Comparison of ENCODE assay signal across 8 mouse cellular contexts in the genomic region with DNA sequence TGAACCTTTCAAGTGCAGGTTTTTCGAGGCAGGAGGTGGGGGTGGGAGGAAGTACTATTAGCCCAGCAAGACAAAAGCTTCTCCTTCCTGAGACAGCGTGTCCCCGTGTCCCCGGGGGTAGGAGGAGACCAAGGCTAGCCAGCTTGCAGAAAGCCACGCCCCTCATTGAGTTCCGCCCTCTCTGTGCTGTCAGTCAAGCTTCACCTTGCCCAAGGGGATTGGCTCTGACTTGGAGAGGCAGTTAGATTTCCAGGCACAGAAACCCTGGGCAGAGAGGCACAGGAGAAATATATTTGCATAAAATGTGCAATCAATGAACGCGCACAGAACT. TPM values are rescaled to one million over a fixed set of nuclear protein-coding genes. Genes with fewer than 3 reads are reported as not detected.
DNase-seq lines count a peak whose midpoint lies in the region; ATAC-seq and TF ChIP-seq lines count a peak whose summit lies in the region.

No protein-coding gene starts in this region.

- H3K9ac ChIP-seq in embryonic facial prominence, embryonic 11.5 days (replicated peaks; ENCODE audit: low read length), result peak overlapping the region; percentile 22
- H3K9ac ChIP-seq in heart, embryonic 11.5 days (ENCODE audit: low read depth, low read length), result peak overlapping the region; percentile 49
- peak overlapping the region; percentile 42 for H3K9ac ChIP-seq in kidney, embryonic 14.5 days (ENCODE audit: low read depth, low read length)
- H3K9ac ChIP-seq in liver, postnatal 0 days (replicated peaks), result no peak overlapping the region
- no peak overlapping the region for H3K9ac ChIP-seq in neural tube, embryonic 12.5 days

- H3K36me3 ChIP-seq in embryonic facial prominence, embryonic 11.5 days (replicated peaks; ENCODE audit: control insufficient read depth, insufficient read depth, low read depth, low read length), result no peaks in the 10 kb centered on the region
- no peaks in the 10 kb centered on the region for H3K36me3 ChIP-seq in heart, embryonic 11.5 days (ENCODE audit: control insufficient read depth, insufficient read depth, low read length)
- H3K36me3 ChIP-seq in kidney, embryonic 14.5 days (ENCODE audit: control insufficient read depth, insufficient read depth, low read length), result no peaks in the 10 kb centered on the region
- no peaks in the 10 kb centered on the region for H3K36me3 ChIP-seq in liver, postnatal 0 days (replicated peaks; ENCODE audit: insufficient read depth, low read length)
- H3K36me3 ChIP-seq in neural tube, embryonic 12.5 days, result no peaks in the 10 kb centered on the region

- TF ChIP-seq CTCF in liver, postnatal 0 days (IDR thresholded peaks at IDR 0.05; ENCODE audit: low read depth), result no peak

- peak; percentile 93 for ATAC-seq in embryonic facial prominence, embryonic 11.5 days (replicated peaks; ENCODE audit: insufficient number of reproducible peaks, low FRiP score, low TSS enrichment, low read depth)
- ATAC-seq in heart, embryonic 11.5 days (replicated peaks; ENCODE audit: insufficient number of reproducible peaks, low FRiP score, low TSS enrichment), result peak; percentile 86
- peak; percentile 97 for ATAC-seq in kidney, embryonic 14.5 days (ENCODE audit: low FRiP score, low TSS enrichment)
- peak; percentile 98 for ATAC-seq in liver, postnatal 0 days
- ATAC-seq in neural tube, embryonic 12.5 days (ENCODE audit: low FRiP score, low read depth), result peak; percentile 94

- peak; percentile 58 to 65 for DNase-seq in B cell, adult 2 months
- DNase-seq in adrenal gland, adult 8-10 months, result peak; percentile 86
- peak; percentile 95 for DNase-seq in embryonic facial prominence, embryonic 11.5 days (ENCODE audit: low spot score)
- DNase-seq in liver, postnatal 0 days, result peak; percentile 83
- DNase-seq in testis, postnatal 14 days (ENCODE audit: low spot score), result peak; percentile 80

- WGBS in embryonic facial prominence, embryonic 11.5 days, result 1% methylated on average over 8 of the region's 8 CpGs
- WGBS in heart, embryonic 11.5 days (ENCODE audit: insufficient replicate concordance), result 1% methylated on average over 8 of the region's 8 CpGs
- WGBS in kidney, embryonic 14.5 days, result 1% methylated on average over 8 of the region's 8 CpGs
- 2% methylated on average over 8 of the region's 8 CpGs for WGBS in liver, postnatal 0 days (ENCODE audit: insufficient replicate concordance)
- under 1% methylated on average over 8 of the region's 8 CpGs for WGBS in neural tube, embryonic 12.5 days

- no peaks in the 10 kb centered on the region for H3K27me3 ChIP-seq in embryonic facial prominence, embryonic 11.5 days (ENCODE audit: control insufficient read depth, insufficient read depth, low read length)
- H3K27me3 ChIP-seq in heart, embryonic 11.5 days (ENCODE audit: control insufficient read depth, insufficient read depth, low read length), result no peaks in the 10 kb centered on the region; the same call in 1 of the 2 replicates
- H3K27me3 ChIP-seq in kidney, embryonic 14.5 days (ENCODE audit: control insufficient read depth, insufficient read depth, low read length), result no peaks in the 10 kb centered on the region
- no peaks in the 10 kb centered on the region for H3K27me3 ChIP-seq in liver, postnatal 0 days (ENCODE audit: insufficient read depth, low read length)
- H3K27me3 ChIP-seq in neural tube, embryonic 12.5 days (replicated peaks), result no peaks in the 10 kb centered on the region

- no peaks in the 10 kb centered on the region for H3K4me1 ChIP-seq in embryonic facial prominence, embryonic 11.5 days (ENCODE audit: control insufficient read depth, insufficient read depth, low read length)
- H3K4me1 ChIP-seq in heart, embryonic 11.5 days (ENCODE audit: control insufficient read depth, insufficient read depth, low read length), result peaks cover 7% of the 10 kb centered on the region
- H3K4me1 ChIP-seq in kidney, embryonic 14.5 days (ENCODE audit: control insufficient read depth, insufficient read depth, low read length), result peaks cover 5% of the 10 kb centered on the region; the same call in 1 of the 2 replicates
- H3K4me1 ChIP-seq in liver, postnatal 0 days (ENCODE audit: insufficient read depth), result peaks cover 13% of the 10 kb centered on the region
- H3K4me1 ChIP-seq in neural tube, embryonic 12.5 days, result 0 out of 2 replicates have a peak, but pooled peaks cover 8% of the 10 kb centered on the region

- peak overlapping the region; percentile 37 for H3K4me3 ChIP-seq in embryonic facial prominence, embryonic 11.5 days (ENCODE audit: low read depth, low read length)
- peak overlapping the region; percentile 46 for H3K4me3 ChIP-seq in heart, embryonic 11.5 days (ENCODE audit: low read depth, low read length)
- peak overlapping the region; percentile 45 for H3K4me3 ChIP-seq in kidney, embryonic 14.5 days (ENCODE audit: low read length)
- peak overlapping the region; percentile 47 for H3K4me3 ChIP-seq in liver, postnatal 0 days (ENCODE audit: low read depth, low read length)
- H3K4me3 ChIP-seq in neural tube, embryonic 12.5 days, result peak overlapping the region; percentile 35

- TF ChIP-seq EP300 in liver, postnatal 0 days (IDR thresholded peaks at IDR 0.05; ENCODE audit: low read depth), result no peak

- no peak overlapping the region for H3K27ac ChIP-seq in embryonic facial prominence, embryonic 11.5 days (replicated peaks; ENCODE audit: low read depth, low read length)
- no peak overlapping the region for H3K27ac ChIP-seq in heart, embryonic 11.5 days (ENCODE audit: low read depth, low read length)
- no peak overlapping the region for H3K27ac ChIP-seq in kidney, embryonic 14.5 days (ENCODE audit: low read depth, low read length)
- no peak overlapping the region for H3K27ac ChIP-seq in liver, postnatal 0 days (ENCODE audit: low read depth)
- H3K27ac ChIP-seq in neural tube, embryonic 12.5 days, result no peak overlapping the region

- H3K9me3 ChIP-seq in embryonic facial prominence, embryonic 11.5 days (replicated peaks; ENCODE audit: control insufficient read depth, low read length), result no peaks in the 10 kb centered on the region
- no peaks in the 10 kb centered on the region for H3K9me3 ChIP-seq in heart, embryonic 11.5 days (replicated peaks; ENCODE audit: control insufficient read depth, low read length)
- H3K9me3 ChIP-seq in kidney, embryonic 14.5 days (ENCODE audit: control insufficient read depth, low read length), result no peaks in the 10 kb centered on the region
- H3K9me3 ChIP-seq in liver, postnatal 0 days (ENCODE audit: low read length), result no peaks in the 10 kb centered on the region
- H3K9me3 ChIP-seq in neural tube, embryonic 12.5 days, result no peaks in the 10 kb centered on the region

- H3K4me2 ChIP-seq in embryonic facial prominence, embryonic 11.5 days (ENCODE audit: low read depth, low read length), result peak overlapping the region; percentile 40
- peak overlapping the region; percentile 66 for H3K4me2 ChIP-seq in heart, embryonic 11.5 days
- peak overlapping the region; percentile 51 for H3K4me2 ChIP-seq in kidney, embryonic 14.5 days (replicated peaks; ENCODE audit: low read depth, low read length)
- peak overlapping the region; percentile 71 for H3K4me2 ChIP-seq in liver, postnatal 0 days (ENCODE audit: low read depth, low read length)
- peak overlapping the region; percentile 62 for H3K4me2 ChIP-seq in neural tube, embryonic 12.5 days (replicated peaks)

RNA-seq across cellular contexts. Expression of gene Lnx1, which starts 1.7 kb away (rescaled TPM):
- 1 to 10 TPM; 5.4 to 7.5 (median 6.1) TPM for total RNA-seq in adrenal gland, adult 8-10 months (2022)
- 1.5 TPM in 2 replicates for polyA plus RNA-seq in embryonic facial prominence, embryonic 11.5 days (2014; fragmentation: Nextera tagmentation; extraction: Ambion mirVana)
- 0.56 and 0.70 TPM in 2 replicates for polyA plus RNA-seq in heart, embryonic 11.5 days (2014; fragmentation: Nextera tagmentation; extraction: Ambion mirVana)
- polyA plus RNA-seq in kidney, embryonic 14.5 days (2014; fragmentation: Nextera tagmentation; extraction: Ambion mirVana), result 1.9 and 2.3 TPM in 2 replicates
- 0.06 TPM in 1 of 2 replicates, not detected in the other for polyA plus RNA-seq in liver, postnatal 0 days (2015; fragmentation: Nextera tagmentation; extraction: Ambion mirVana)
- 0.49 and 0.61 TPM in 2 replicates for polyA plus RNA-seq in neural tube, embryonic 12.5 days (2016; fragmentation: Nextera tagmentation; extraction: Ambion mirVana)

Comparison
In these comparisons a context has a peak if more than half of its experiments do, and no peak if none do; other contexts are left out.
1. H3K9ac ChIP-seq: peak in embryonic facial prominence, embryonic 11.5 days (single experiment), heart, embryonic 11.5 days (single experiment) and kidney, embryonic 14.5 days (single experiment); none in liver, postnatal 0 days (single experiment) and neural tube, embryonic 12.5 days (single experiment).
2. Peak in every context shown above with its lines, with median percentiles within 50 percentile points of each other: DNase-seq, ATAC-seq, H3K4me2 ChIP-seq and H3K4me3 ChIP-seq.